Mouse (Mus musculus): ENCODE measurements around the gene Rnd3. TPM values are rescaled to one million over a fixed set of nuclear protein-coding genes. Genes with fewer than 3 reads are reported as not detected.

The Rnd3 gene
- total and polyA plus RNA-seq, 2 experiments = 1.9 to 16.7 TPM

DNA sequence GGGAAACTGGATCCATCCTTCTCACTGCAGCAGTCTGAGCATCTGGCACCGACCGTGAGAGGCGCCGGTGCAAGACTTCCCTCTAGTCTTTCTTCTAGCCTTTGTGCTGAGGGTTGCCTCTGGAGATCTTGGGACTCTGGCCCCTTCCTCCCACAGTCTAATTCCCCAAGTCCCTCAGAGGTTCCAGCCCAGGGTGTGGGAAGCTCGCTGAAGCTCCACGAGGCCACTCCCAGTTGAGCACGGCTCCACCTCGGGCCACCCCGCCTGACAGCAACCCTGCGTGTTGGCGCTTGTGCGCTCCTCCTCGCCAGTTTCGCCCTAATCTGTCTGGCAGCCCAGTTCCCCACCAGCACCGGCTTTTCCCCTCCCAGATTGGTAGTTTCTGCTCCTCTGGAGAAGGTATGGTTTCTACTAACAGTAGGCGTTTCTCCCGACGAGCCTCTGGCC is 2.0 kb downstream of the Rnd3 start:
- H3K79me2 ChIP-seq (ENCODE audit: control insufficient read depth, insufficient read depth, low read length) = peaks cover 20% of the 10 kb centered on the region; the same call in 1 of the 2 replicates
- H3K36me3 ChIP-seq (ENCODE audit: control insufficient read depth, insufficient read depth, low read length) = no peaks in the 10 kb centered on the region
- peaks cover 20% of the 10 kb centered on the region for H3K4me1 ChIP-seq (ENCODE audit: control insufficient read depth, insufficient read depth, low read length)
- H3K27me3 ChIP-seq (ENCODE audit: control insufficient read depth, insufficient read depth, low read length) = no peaks in the 10 kb centered on the region
- peak overlapping the region; percentile 96 for H3K9ac ChIP-seq (ENCODE audit: low read depth, low read length)
- H3K4me3 ChIP-seq (ENCODE audit: insufficient read depth, low read depth, low read length) = peak overlapping the region; percentile 82
- peak overlapping the region; percentile 97 for H3K27ac ChIP-seq (replicated peaks; ENCODE audit: insufficient read depth, low read depth, low read length)
- under 1% methylated on average over 18 of the region's 18 CpGs for WGBS
- DNase-seq (ENCODE audit: extremely low read depth, low read depth, low spot score) = peak; percentile 73
- 0 out of 2 replicates have a peak, but pooled peaks have one; percentile 29 for TF ChIP-seq POLR2A (IDR thresholded peaks at IDR 0.05; ENCODE audit: extremely low read depth, insufficient read depth, low read length)
- no peak for TF ChIP-seq CTCF (IDR thresholded peaks at IDR 0.05; ENCODE audit: low read depth, low read length)

DNA sequence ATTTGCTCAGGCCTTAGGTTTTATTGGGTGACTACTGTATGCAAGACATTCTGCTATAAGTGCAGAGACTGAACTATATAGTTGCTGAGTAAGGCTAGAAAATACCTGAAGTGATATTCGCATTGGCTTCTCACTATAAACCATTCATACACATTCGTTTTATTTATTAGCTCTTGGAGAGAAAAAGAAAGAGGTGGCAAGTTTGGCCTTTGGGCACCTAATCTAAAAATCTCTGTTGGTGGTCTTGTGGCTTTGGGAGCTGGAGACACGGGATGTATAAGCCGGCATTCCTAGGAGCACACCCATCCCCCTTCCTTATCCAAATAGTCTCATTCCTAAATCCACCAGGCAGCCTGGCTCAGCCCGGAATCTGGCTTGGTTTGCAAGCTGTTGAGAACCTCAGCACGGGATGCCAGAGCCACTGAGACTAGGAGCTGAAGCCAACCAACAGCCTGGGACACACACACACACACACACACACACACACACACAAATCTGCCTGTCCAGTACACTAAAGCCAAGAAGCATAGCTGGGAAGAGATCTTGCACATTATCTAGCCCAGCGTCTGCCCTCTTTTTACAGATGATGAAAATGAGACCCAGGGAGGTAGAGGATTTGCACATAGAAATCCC is 3.0 kb downstream of the Rnd3 start:
- H3K36me3 ChIP-seq (ENCODE audit: control insufficient read depth, insufficient read depth, low read length) = no peaks in the 10 kb centered on the region
- DNase-seq (ENCODE audit: extremely low read depth, low read depth, low spot score) = peak; percentile 67
- H3K4me3 ChIP-seq (ENCODE audit: insufficient read depth, low read depth, low read length) = peak overlapping the region; percentile 16
- no peak for TF ChIP-seq POLR2A (IDR thresholded peaks at IDR 0.05; ENCODE audit: extremely low read depth, insufficient read depth, low read length)
- no peak for TF ChIP-seq CTCF (IDR thresholded peaks at IDR 0.05; ENCODE audit: low read depth, low read length)
- peak overlapping the region; percentile 29; the same call in 1 of the 2 replicates for H3K9ac ChIP-seq (ENCODE audit: low read depth, low read length)
- peak overlapping the region; percentile 15 for H3K27ac ChIP-seq (replicated peaks; ENCODE audit: insufficient read depth, low read depth, low read length)
- peaks cover 24% of the 10 kb centered on the region for H3K4me1 ChIP-seq (ENCODE audit: control insufficient read depth, insufficient read depth, low read length)
- no peaks in the 10 kb centered on the region for H3K27me3 ChIP-seq (ENCODE audit: control insufficient read depth, insufficient read depth, low read length)
- peaks cover 22% of the 10 kb centered on the region; the same call in 1 of the 2 replicates for H3K79me2 ChIP-seq (ENCODE audit: control insufficient read depth, insufficient read depth, low read length)
- 24% methylated on average over 7 of the region's 7 CpGs for WGBS

DNA sequence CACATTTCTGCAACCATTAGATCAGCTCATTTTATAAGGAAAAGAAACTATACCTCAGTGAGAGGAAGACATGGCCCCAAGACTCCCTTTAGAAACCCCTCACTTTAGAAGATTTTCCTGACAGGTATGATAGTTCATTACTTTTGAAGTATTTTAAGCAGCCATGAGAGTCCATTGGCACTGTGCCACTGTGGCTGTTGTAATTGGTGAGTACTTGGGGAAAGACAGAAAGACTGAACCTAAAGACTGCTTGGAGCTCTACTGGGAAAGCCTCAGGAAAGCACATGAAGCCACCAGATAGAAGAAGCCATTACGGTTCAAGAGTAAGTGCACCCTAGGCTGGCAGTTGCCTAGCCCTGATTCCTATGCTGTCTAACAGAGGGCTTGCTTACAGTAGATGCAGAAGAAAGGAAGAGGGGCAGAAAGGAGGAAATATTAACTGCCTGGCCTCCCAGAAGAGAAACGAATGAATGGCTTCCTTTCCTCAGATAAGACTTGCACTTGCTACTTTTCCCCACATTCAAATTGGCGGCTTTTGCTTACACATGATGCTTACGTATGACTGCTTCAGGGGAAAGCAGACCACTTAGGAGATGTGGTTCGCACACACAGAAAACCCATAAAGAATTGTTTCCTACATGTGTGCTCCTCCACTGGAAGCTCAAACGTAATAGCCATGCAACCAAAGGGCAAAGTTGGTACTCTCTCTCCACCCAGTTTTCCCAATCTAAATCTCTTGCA is 4.4 kb downstream of the Rnd3 start:
- Histone ChIP-seq H3K27me3 (ENCODE audit: control insufficient read depth, insufficient read depth, low read length) (no peaks in the 10 kb centered on the region), H3K4me3 (ENCODE audit: insufficient read depth, low read depth, low read length) (no peak overlapping the region; the same call in 1 of the 2 replicates)

DNA sequence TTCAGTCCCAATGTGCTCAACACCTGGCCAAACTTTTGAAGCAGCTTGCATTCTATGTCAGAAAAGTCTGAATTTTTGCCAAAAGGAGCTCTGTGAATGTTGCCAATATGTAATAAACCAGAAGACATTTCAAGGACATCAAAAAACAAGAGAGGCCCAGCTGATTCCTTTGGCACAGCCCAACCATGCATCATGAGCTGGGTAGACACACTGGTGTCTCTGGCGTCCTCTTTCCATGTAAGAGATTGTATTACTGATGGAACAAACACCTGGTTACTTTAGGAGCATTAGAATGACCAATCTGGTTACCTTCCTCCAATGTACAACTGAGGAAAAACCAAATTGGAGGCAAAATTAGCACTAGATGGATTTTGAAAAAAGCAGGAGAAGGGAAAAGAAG is 6.5 kb downstream of the Rnd3 start:
- Histone ChIP-seq H3K36me3 (ENCODE audit: control insufficient read depth, insufficient read depth, low read length) (no peaks in the 10 kb centered on the region), H3K9ac (ENCODE audit: low read depth, low read length) (no peak overlapping the region), H3K4me1 (ENCODE audit: control insufficient read depth, insufficient read depth, low read length) (peaks cover 50% of the 10 kb centered on the region), H3K4me3 (ENCODE audit: insufficient read depth, low read depth, low read length) (no peak overlapping the region), H3K27me3 (ENCODE audit: control insufficient read depth, insufficient read depth, low read length) (no peaks in the 10 kb centered on the region), H3K27ac (replicated peaks; ENCODE audit: insufficient read depth, low read depth, low read length) (peak overlapping the region; percentile 65), H3K79me2 (ENCODE audit: control insufficient read depth, insufficient read depth, low read length) (peaks cover 19% of the 10 kb centered on the region; the same call in 1 of the 2 replicates)
- no peak for DNase-seq (ENCODE audit: extremely low read depth, low read depth, low spot score)
- WGBS = 28% methylated on average over 1 of the region's 1 CpGs
- TF ChIP-seq CTCF (IDR thresholded peaks at IDR 0.05; ENCODE audit: low read depth, low read length) (no peak), POLR2A (IDR thresholded peaks at IDR 0.05; ENCODE audit: extremely low read depth, insufficient read depth, low read length) (no peak)

More for the DNA sequence above, 4.4 kb downstream of the Rnd3 start:
- Histone ChIP-seq H3K36me3 (ENCODE audit: control insufficient read depth, insufficient read depth, low read length) (no peaks in the 10 kb centered on the region), H3K79me2 (ENCODE audit: control insufficient read depth, insufficient read depth, low read length) (peaks cover 24% of the 10 kb centered on the region; the same call in 1 of the 2 replicates), H3K4me1 (ENCODE audit: control insufficient read depth, insufficient read depth, low read length) (peaks cover 33% of the 10 kb centered on the region), H3K9ac (ENCODE audit: low read depth, low read length) (peak overlapping the region; percentile 15; the same call in 1 of the 2 replicates), H3K27ac (replicated peaks; ENCODE audit: insufficient read depth, low read depth, low read length) (peak overlapping the region; percentile 65)
- TF ChIP-seq POLR2A (IDR thresholded peaks at IDR 0.05; ENCODE audit: extremely low read depth, insufficient read depth, low read length) = no peak
- no peak for TF ChIP-seq CTCF (IDR thresholded peaks at IDR 0.05; ENCODE audit: low read depth, low read length)
- 40% methylated on average over 6 of the region's 6 CpGs for WGBS
- DNase-seq (ENCODE audit: extremely low read depth, low read depth, low spot score) = peak; percentile 46

DNA sequence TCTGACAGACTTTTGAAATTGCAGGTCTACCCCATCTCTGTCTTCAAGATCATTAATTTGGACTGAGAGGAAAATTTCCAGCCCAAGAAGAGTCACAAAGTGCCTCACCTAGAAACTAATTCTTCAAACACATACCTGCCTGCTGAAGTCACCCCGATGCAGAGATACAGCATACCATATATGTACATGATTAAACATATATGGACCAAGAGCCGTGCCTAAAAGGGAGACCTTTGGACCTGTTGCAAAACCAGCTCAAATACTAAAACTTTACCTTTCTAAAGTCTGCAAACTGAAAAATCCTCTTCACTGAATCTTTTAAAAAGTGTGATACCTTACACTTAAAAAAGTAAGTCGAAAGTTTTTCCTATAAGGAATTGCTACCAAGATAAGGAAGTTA is 7.6 kb downstream of the Rnd3 start:
- TF ChIP-seq POLR2A (IDR thresholded peaks at IDR 0.05; ENCODE audit: extremely low read depth, insufficient read depth, low read length) (no peak), CTCF (IDR thresholded peaks at IDR 0.05; ENCODE audit: low read depth, low read length) (no peak)
- 23% methylated on average over 3 of the region's 3 CpGs for WGBS
- peak; percentile 58 for DNase-seq (ENCODE audit: extremely low read depth, low read depth, low spot score)
- H3K4me1 ChIP-seq (ENCODE audit: control insufficient read depth, insufficient read depth, low read length) = peaks cover 53% of the 10 kb centered on the region
- no peaks in the 10 kb centered on the region for H3K27me3 ChIP-seq (ENCODE audit: control insufficient read depth, insufficient read depth, low read length)
- no peak overlapping the region for H3K4me3 ChIP-seq (ENCODE audit: insufficient read depth, low read depth, low read length)
- peaks cover 10% of the 10 kb centered on the region for H3K36me3 ChIP-seq (ENCODE audit: control insufficient read depth, insufficient read depth, low read length)
- H3K9ac ChIP-seq (ENCODE audit: low read depth, low read length) = peak overlapping the region; percentile 26; the same call in 1 of the 2 replicates
- peaks cover 19% of the 10 kb centered on the region; the same call in 1 of the 2 replicates for H3K79me2 ChIP-seq (ENCODE audit: control insufficient read depth, insufficient read depth, low read length)
- peak overlapping the region; percentile 77 for H3K27ac ChIP-seq (replicated peaks; ENCODE audit: insufficient read depth, low read depth, low read length)
